Mouse (Mus musculus) hindbrain, embryonic 11.5 days (tissue): ENCODE results near the gene Smpd1. TPM values are rescaled to one million over a fixed set of nuclear protein-coding genes. Genes with fewer than 3 reads are reported as not detected.
A peak's percentile ranks its signal among the peaks of the same experiment; 100 is the strongest.

ENCODE experiments used
- ATAC-seq: fragments of 200-750 bp; cut with Nextera tagmentation; 2 replicates; pipeline ENCODE4 v1.8.0; 2017; ENCODE audit warnings: mild to moderate bottlenecking, moderate TSS enrichment, moderate library complexity; ENCODE audit not compliant: low FRiP score
- DNase-seq: peaks from one replicate; pipeline ENCODE4 v3.0.0-alpha.2; 2015; ENCODE audit warnings: low spot score
- H3K27ac ChIP-seq: fragments of 300-500 bp; sonication (generic); 2 replicates; pipeline ENCODE4 v1.5.1; 2014; ENCODE audit warnings: mild to moderate bottlenecking, low read depth, low read length
- H3K27me3 ChIP-seq: fragments of 300-500 bp; sonication (generic); 2 replicates; pipeline ENCODE4 v1.6.1; 2014; ENCODE audit warnings: mild to moderate bottlenecking, low read length, moderate library complexity, mixed read lengths; ENCODE audit not compliant: control insufficient read depth, insufficient read depth
- H3K36me3 ChIP-seq: fragments of 300-500 bp; sonication (generic); 2 replicates; pipeline ENCODE4 v1.6.1; 2014; ENCODE audit warnings: mild to moderate bottlenecking, low read length, moderate library complexity, mixed read lengths; ENCODE audit not compliant: control insufficient read depth, insufficient read depth
- H3K4me1 ChIP-seq: fragments of 300-500 bp; sonication (generic); replicated peaks from 2 replicates; pipeline ENCODE4 v1.6.1; 2014; ENCODE audit warnings: low read length, mixed read lengths; ENCODE audit not compliant: control insufficient read depth, insufficient read depth
- H3K4me2 ChIP-seq: fragments of 300-500 bp; sonication (generic); replicated peaks from 2 replicates; pipeline ENCODE4 v1.6.1; 2014; ENCODE audit warnings: mild to moderate bottlenecking, low read depth, low read length
- H3K4me3 ChIP-seq: fragments of 300-500 bp; sonication (generic); 2 replicates; pipeline ENCODE4 v1.5.1; 2014; ENCODE audit warnings: low read depth, low read length
- H3K9ac ChIP-seq: fragments of 300-500 bp; sonication (generic); 2 replicates; pipeline ENCODE4 v1.6.1; 2014; ENCODE audit warnings: low read depth, low read length
- H3K9me3 ChIP-seq: fragments of 300-500 bp; sonication (generic); 2 replicates; pipeline ENCODE4 v1.6.1; 2016; ENCODE audit warnings: low read length; ENCODE audit not compliant: control insufficient read depth
- WGBS: fragments of 180-500 bp; shearing (Covaris S2); extraction: QIAGEN DNeasy Blood & Tissue Kit; methylation state at CpG from one replicate; pipeline ENCODE4 v1.1.7; 2014; 5-methylcytosine and 5-hydroxymethylcytosine counted together
- polyA plus RNA-seq: library from polyadenylated mRNA; unstranded; fragments of >200 nt; fragmentation: Nextera tagmentation; extraction: Ambion mirVana; gene quantifications from 2 replicates; pipeline ENCODE4 v1.2.1, GENCODE M21; 2014

Smpd1 gene
- polyA plus RNA-seq, result 51.2 and 52.5 TPM in 2 replicates

DNA sequence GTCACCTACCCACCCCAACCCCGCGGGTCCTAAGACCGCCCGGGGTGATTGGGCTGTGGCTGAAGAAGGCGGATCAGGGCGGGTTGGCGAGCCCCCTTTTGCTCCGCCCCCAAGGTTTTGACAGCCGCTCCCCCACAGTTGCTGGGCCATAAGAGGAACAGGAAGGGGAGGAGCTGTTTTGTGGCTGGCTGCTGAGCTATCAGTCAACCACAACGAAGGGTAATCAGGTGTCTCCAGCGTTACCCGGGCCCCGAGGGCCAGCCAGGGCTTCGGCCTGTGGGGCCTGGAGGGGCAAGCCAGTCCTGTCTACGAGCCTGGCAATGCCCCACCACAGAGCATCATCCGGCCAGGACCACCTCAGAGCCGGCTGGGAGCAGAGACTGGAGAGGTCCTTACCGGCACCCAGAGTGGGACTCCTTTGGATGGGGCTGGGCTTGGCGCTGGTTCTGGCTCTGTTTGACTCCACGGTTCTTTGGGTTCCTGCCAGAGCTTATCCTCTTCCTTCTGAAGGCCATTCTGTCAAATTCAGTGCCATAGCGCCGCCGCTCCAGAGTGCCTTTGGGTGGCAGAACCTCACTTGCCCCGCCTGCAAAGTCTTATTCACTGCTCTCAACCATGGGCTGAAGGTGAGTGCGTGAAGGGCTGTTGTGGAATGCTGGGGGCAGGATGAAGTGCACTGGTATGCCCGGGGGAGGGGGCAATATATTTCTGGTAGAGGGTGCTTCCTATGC is at the start of gene Smpd1:
Gene Smpd1, plus strand, starts transcription at position 149 of the 731 bp plus-strand sequence.
- peak; percentile 94 for ATAC-seq

GRCm38 (mm10) chr7:105507257-105507656 is 46.9 kb upstream of the Smpd1 start:
- H3K9ac ChIP-seq, result no peak overlapping the region
- H3K36me3 ChIP-seq, result no peaks in the 10 kb centered on the region
- H3K4me2 ChIP-seq, result no peak overlapping the region
- no peaks in the 10 kb centered on the region for H3K27me3 ChIP-seq
- no peak for ATAC-seq
- no peak for DNase-seq
- no peaks in the 10 kb centered on the region for H3K4me1 ChIP-seq
- no peak overlapping the region for H3K27ac ChIP-seq
- H3K9me3 ChIP-seq, result no peaks in the 10 kb centered on the region
- no peak overlapping the region for H3K4me3 ChIP-seq
- WGBS, result 76% methylated on average over 4 of the region's 4 CpGs

More for the DNA sequence above, at the start of gene Smpd1:
- Histone ChIP-seq H3K4me3 (peak within 1 kb of the TSS; percentile 45), H3K4me1 (no peaks in the 10 kb centered on the region), H3K27me3 (no peaks in the 10 kb centered on the region), H3K9me3 (no peaks in the 10 kb centered on the region), H3K9ac (peak within 1 kb of the TSS; percentile 65), H3K36me3 (0 out of 2 replicates have a peak, but pooled peaks cover 2% of the 10 kb centered on the region), H3K4me2 (peak within 1 kb of the TSS; percentile 67), H3K27ac (peak within 1 kb of the TSS; percentile 67)
- DNase-seq, result peak; percentile 91
- WGBS, result 6% methylated on average over 26 of the region's 26 CpGs

GRCm38 (mm10) chr7:105510143-105510542 is 44.0 kb upstream of the Smpd1 start:
- no peaks in the 10 kb centered on the region for H3K4me1 ChIP-seq
- H3K27me3 ChIP-seq, result no peaks in the 10 kb centered on the region
- DNase-seq, result no peak
- no peak for ATAC-seq
- H3K9me3 ChIP-seq, result no peaks in the 10 kb centered on the region
- H3K4me3 ChIP-seq, result no peak overlapping the region
- no peak overlapping the region for H3K9ac ChIP-seq
- 81% methylated on average over 5 of the region's 5 CpGs for WGBS
- no peak overlapping the region for H3K27ac ChIP-seq
- H3K36me3 ChIP-seq, result no peaks in the 10 kb centered on the region
- H3K4me2 ChIP-seq, result no peak overlapping the region

- Histone ChIP-seq H3K4me2 (no peak overlapping the region), H3K27me3 (no peaks in the 10 kb centered on the region), H3K9ac (no peak overlapping the region), H3K4me3 (no peak overlapping the region), H3K36me3 (no peaks in the 10 kb centered on the region), H3K4me1 (no peaks in the 10 kb centered on the region), H3K27ac (no peak overlapping the region), H3K9me3 (no peaks in the 10 kb centered on the region)
- 66% methylated on average over 5 of the region's 5 CpGs for WGBS
- no peak for ATAC-seq
- no peak for DNase-seq
Measured at GRCm38 (mm10) chr7:105513845-105514291, 40.3 kb upstream of the Smpd1 start.

DNA sequence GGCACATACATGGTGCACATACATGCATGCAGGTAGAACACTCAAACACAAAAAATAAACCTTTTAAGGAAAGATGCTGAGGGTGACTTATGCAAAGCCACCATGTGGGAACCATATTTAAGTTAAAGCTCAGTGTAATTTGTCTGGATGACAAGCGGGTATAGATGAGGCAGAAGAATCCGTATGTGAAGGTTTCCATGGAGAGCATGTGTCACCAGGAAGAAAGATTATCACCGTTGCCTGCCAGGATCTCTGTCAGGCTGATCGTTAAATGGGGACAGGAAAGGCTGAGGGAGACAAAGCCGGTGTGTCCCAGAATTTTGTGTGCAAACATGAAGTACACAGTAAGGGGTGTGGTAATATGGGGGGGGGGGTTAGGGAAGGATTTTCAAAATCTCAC is 39.6 kb upstream of the Smpd1 start:
- no peak overlapping the region for H3K4me3 ChIP-seq

DNA sequence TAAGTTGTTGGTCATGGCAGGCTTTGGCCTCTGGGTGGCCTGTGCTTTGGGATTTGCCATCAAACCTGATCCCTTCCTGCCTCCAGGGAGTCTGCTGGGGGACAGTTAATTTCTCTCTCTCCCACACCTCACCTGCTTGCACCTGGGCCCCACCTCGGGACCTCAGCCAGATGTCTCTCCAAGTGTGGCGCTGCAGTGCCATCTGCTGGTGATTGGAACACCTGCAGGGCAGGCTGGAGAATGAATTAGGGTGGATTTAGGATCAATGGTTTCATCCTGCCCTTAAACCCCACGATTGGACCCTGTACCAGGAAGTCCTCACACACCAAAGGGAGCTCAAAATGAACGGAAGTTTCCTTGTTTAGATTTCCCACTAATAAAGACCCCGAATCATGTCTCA is 39.0 kb upstream of the Smpd1 start:
- H3K27ac ChIP-seq, result no peak overlapping the region
- WGBS, result 14% methylated on average over 5 of the region's 5 CpGs
- peak; percentile 64; the same call in 1 of the 2 replicates for ATAC-seq
- no peaks in the 10 kb centered on the region for H3K36me3 ChIP-seq
- H3K9ac ChIP-seq, result no peak overlapping the region
- H3K4me1 ChIP-seq, result no peaks in the 10 kb centered on the region
- no peaks in the 10 kb centered on the region for H3K9me3 ChIP-seq
- no peak overlapping the region for H3K4me3 ChIP-seq
- no peaks in the 10 kb centered on the region for H3K27me3 ChIP-seq
- peak; percentile 79 for DNase-seq
- H3K4me2 ChIP-seq, result no peak overlapping the region

More for the DNA sequence above, 39.6 kb upstream of the Smpd1 start:
- no peaks in the 10 kb centered on the region for H3K27me3 ChIP-seq
- WGBS, result 64% methylated on average over 5 of the region's 5 CpGs
- no peak overlapping the region for H3K27ac ChIP-seq
- ATAC-seq, result no peak
- no peaks in the 10 kb centered on the region for H3K9me3 ChIP-seq
- H3K36me3 ChIP-seq, result no peaks in the 10 kb centered on the region
- H3K4me1 ChIP-seq, result no peaks in the 10 kb centered on the region
- DNase-seq, result no peak
- H3K4me2 ChIP-seq, result no peak overlapping the region
- H3K9ac ChIP-seq, result no peak overlapping the region

- no peak overlapping the region for H3K27ac ChIP-seq
- H3K36me3 ChIP-seq, result no peaks in the 10 kb centered on the region
- no peaks in the 10 kb centered on the region for H3K9me3 ChIP-seq
- no peaks in the 10 kb centered on the region for H3K27me3 ChIP-seq
- 55% methylated on average over 9 of the region's 9 CpGs for WGBS
- DNase-seq, result no peak
- ATAC-seq, result no peak
- H3K4me1 ChIP-seq, result no peaks in the 10 kb centered on the region
- no peak overlapping the region for H3K4me2 ChIP-seq
- H3K9ac ChIP-seq, result no peak overlapping the region
- H3K4me3 ChIP-seq, result no peak overlapping the region
Measured at GRCm38 (mm10) chr7:105516669-105517360, 37.3 kb upstream of the Smpd1 start.

- Histone ChIP-seq H3K4me2 (no peak overlapping the region), H3K9me3 (no peaks in the 10 kb centered on the region), H3K4me3 (no peak overlapping the region), H3K27me3 (no peaks in the 10 kb centered on the region), H3K4me1 (no peaks in the 10 kb centered on the region), H3K9ac (no peak overlapping the region), H3K27ac (no peak overlapping the region), H3K36me3 (no peaks in the 10 kb centered on the region)
- DNase-seq, result no peak
- WGBS, result 69% methylated on average over 11 of the region's 11 CpGs
- no peak for ATAC-seq
Measured at GRCm38 (mm10) chr7:105519336-105519735, 34.8 kb upstream of the Smpd1 start.
